Mouse (Mus musculus) lung, embryonic 14.5 days (tissue): ENCODE data around the gene Flywch2. TPM values are rescaled to one million over a fixed set of nuclear protein-coding genes. Genes with fewer than 3 reads are reported as not detected.

ENCODE experiments used
- ATAC-seq: fragments of 200-750 bp; cut with Nextera tagmentation; 2 replicates; pipeline ENCODE4 v1.8.0; 2017; ENCODE audit warnings: mild to moderate bottlenecking, moderate TSS enrichment, moderate library complexity; ENCODE audit not compliant: insufficient read depth
- DNase-seq: peaks from one replicate; pipeline ENCODE4 v3.0.0-alpha.2; 2015
- H3K27ac ChIP-seq: fragments of 300-500 bp; sonication (generic); 2 replicates; pipeline ENCODE4 v1.5.1; 2014; ENCODE audit warnings: low read depth, mild to moderate bottlenecking, moderate library complexity
- H3K27me3 ChIP-seq: fragments of 300-500 bp; sonication (generic); 2 replicates; pipeline ENCODE4 v1.6.1; 2014; ENCODE audit warnings: low read length, control low read depth; ENCODE audit not compliant: insufficient read depth
- H3K36me3 ChIP-seq: fragments of 300-500 bp; sonication (generic); 2 replicates; pipeline ENCODE4 v1.6.1; 2014; ENCODE audit warnings: control low read depth; ENCODE audit not compliant: insufficient read depth
- H3K4me1 ChIP-seq: fragments of 300-500 bp; sonication (generic); 2 replicates; pipeline ENCODE4 v1.6.1; 2014; ENCODE audit warnings: antibody characterized with exemption, control low read depth; ENCODE audit not compliant: insufficient read depth
- H3K4me2 ChIP-seq: fragments of 300-500 bp; sonication (generic); 2 replicates; pipeline ENCODE4 v1.6.1; 2014; ENCODE audit warnings: mild to moderate bottlenecking
- H3K4me3 ChIP-seq: fragments of 300-500 bp; sonication (generic); 2 replicates; pipeline ENCODE4 v1.5.1; 2014; ENCODE audit warnings: low read depth, low read length
- H3K9ac ChIP-seq: fragments of 300-500 bp; sonication (generic); 2 replicates; pipeline ENCODE4 v1.6.1; 2014
- H3K9me3 ChIP-seq: fragments of 300-500 bp; sonication (generic); 2 replicates; pipeline ENCODE4 v1.6.1; 2016; ENCODE audit warnings: low read depth, low read length, control low read depth
- CTCF ChIP-seq: IDR thresholded peaks from 2 replicates; pipeline ENCODE4 v1.5.1; 2016; ENCODE audit warnings: antibody characterized with exemption, low read depth
- WGBS: fragments of 180-500 bp; shearing (Covaris S2); extraction: QIAGEN DNeasy Blood & Tissue Kit; methylation state at CpG from one replicate; pipeline ENCODE4 v1.1.7; 2014; 5-methylcytosine and 5-hydroxymethylcytosine counted together
- polyA plus RNA-seq: library from polyadenylated mRNA; unstranded; fragments of >200 nt; fragmentation: Nextera tagmentation; extraction: Ambion mirVana; gene quantifications from 2 replicates; pipeline ENCODE4 v1.2.1, GENCODE M21; 2014

Flywch2 gene
- polyA plus RNA-seq: 28.4 and 29.3 TPM in 2 replicates

- 2% methylated on average over 43 of the region's 43 CpGs for WGBS
- Histone ChIP-seq H3K27ac (no peak within 1 kb of the TSS; the same call in 1 of the 2 replicates), H3K4me3 (peak within 1 kb of the TSS; percentile 60), H3K9me3 (no peaks in the 10 kb centered on the region), H3K9ac (peak within 1 kb of the TSS; percentile 69), H3K27me3 (no peaks in the 10 kb centered on the region), H3K4me1 (0 out of 2 replicates have a peak, but pooled peaks cover 5% of the 10 kb centered on the region), H3K36me3 (no peaks in the 10 kb centered on the region), H3K4me2 (peak within 1 kb of the TSS; percentile 88)
- peak; percentile 90 for DNase-seq
- TF ChIP-seq CTCF: no peak; the same call in 1 of the 2 replicates
- peak; percentile 80 for ATAC-seq
Observed at GRCm38 (mm10) chr17:23785561-23786471, at the start of gene Flywch2. TSS of gene Flywch2 (minus strand) at chr17:23786081.

- no peak for TF ChIP-seq CTCF
- 92% methylated on average over 1 of the region's 1 CpGs for WGBS
- H3K27ac ChIP-seq: no peak overlapping the region
- peaks cover 12% of the 10 kb centered on the region for H3K36me3 ChIP-seq
- DNase-seq (no peak), ATAC-seq (no peak)
- no peak overlapping the region for H3K9ac ChIP-seq
- no peak overlapping the region for H3K4me2 ChIP-seq
- H3K4me3 ChIP-seq: no peak overlapping the region
- H3K9me3 ChIP-seq: peaks cover 5% of the 10 kb centered on the region; the same call in 1 of the 2 replicates
- H3K4me1 ChIP-seq: 0 out of 2 replicates have a peak, but pooled peaks cover 5% of the 10 kb centered on the region
- peaks cover 3% of the 10 kb centered on the region; the same call in 1 of the 2 replicates for H3K27me3 ChIP-seq
Observed at GRCm38 (mm10) chr17:23831201-23831600, 45.3 kb upstream of the Flywch2 start.

- Histone ChIP-seq H3K27me3 (peaks cover 3% of the 10 kb centered on the region; the same call in 1 of the 2 replicates), H3K4me2 (peak within 1 kb of the TSS; percentile 74), H3K4me1 (0 out of 2 replicates have a peak, but pooled peaks cover 5% of the 10 kb centered on the region), H3K27ac (peak within 1 kb of the TSS; percentile 94), H3K4me3 (peak within 1 kb of the TSS; percentile 83), H3K9me3 (peaks cover 5% of the 10 kb centered on the region; the same call in 1 of the 2 replicates), H3K9ac (peak within 1 kb of the TSS; percentile 83), H3K36me3 (peaks cover 33% of the 10 kb centered on the region)
- under 1% methylated on average over 28 of the region's 42 CpGs for WGBS
- ATAC-seq: peak; percentile 93
- peak; percentile 93 for DNase-seq
- TF ChIP-seq CTCF: peak; percentile 72
Observed at GRCm38 (mm10) chr17:23829064-23829619, 43.3 kb upstream of the Flywch2 start, which contains the start of gene Elob. TSS of gene Elob (minus strand) at chr17:23829136.

GRCm38 (mm10) chr17:23828271-23829001, 42.6 kb upstream of the Flywch2 start:
- H3K4me3 ChIP-seq: peak overlapping the region; percentile 83
- peak overlapping the region; percentile 74 for H3K4me2 ChIP-seq
- H3K9ac ChIP-seq: peak overlapping the region; percentile 83
- H3K27me3 ChIP-seq: peaks cover 3% of the 10 kb centered on the region; the same call in 1 of the 2 replicates
- peak; percentile 68 for DNase-seq
- peak overlapping the region; percentile 94 for H3K27ac ChIP-seq
- WGBS: under 1% methylated on average over 47 of the region's 47 CpGs
- H3K9me3 ChIP-seq: peaks cover 5% of the 10 kb centered on the region; the same call in 1 of the 2 replicates
- peaks cover 40% of the 10 kb centered on the region for H3K36me3 ChIP-seq
- ATAC-seq: peak; percentile 79
- peak; percentile 51 for TF ChIP-seq CTCF
- 0 out of 2 replicates have a peak, but pooled peaks cover 5% of the 10 kb centered on the region for H3K4me1 ChIP-seq

- 79% methylated on average over 4 of the region's 4 CpGs for WGBS
- Histone ChIP-seq H3K4me2 (no peak overlapping the region), H3K4me3 (no peak overlapping the region), H3K27ac (no peak overlapping the region), H3K9me3 (peaks cover 5% of the 10 kb centered on the region; the same call in 1 of the 2 replicates), H3K9ac (no peak overlapping the region), H3K4me1 (0 out of 2 replicates have a peak, but pooled peaks cover 5% of the 10 kb centered on the region), H3K36me3 (peaks cover 69% of the 10 kb centered on the region), H3K27me3 (no peaks in the 10 kb centered on the region)
- no peak for TF ChIP-seq CTCF
- DNase-seq (no peak), ATAC-seq (no peak)
Observed at GRCm38 (mm10) chr17:23825591-23825990, 39.7 kb upstream of the Flywch2 start.

- peaks cover 88% of the 10 kb centered on the region for H3K36me3 ChIP-seq
- no peaks in the 10 kb centered on the region for H3K27me3 ChIP-seq
- ATAC-seq (no peak), DNase-seq (no peak)
- no peak overlapping the region for H3K9ac ChIP-seq
- 88% methylated on average over 12 of the region's 12 CpGs for WGBS
- H3K4me2 ChIP-seq: no peak overlapping the region
- H3K4me3 ChIP-seq: no peak overlapping the region
- no peak for TF ChIP-seq CTCF
- no peak overlapping the region for H3K27ac ChIP-seq
- no peaks in the 10 kb centered on the region for H3K9me3 ChIP-seq
- 0 out of 2 replicates have a peak, but pooled peaks cover 5% of the 10 kb centered on the region for H3K4me1 ChIP-seq
Observed at GRCm38 (mm10) chr17:23823614-23824013, 37.7 kb upstream of the Flywch2 start.
